Mouse (Mus musculus) embryonic facial prominence, embryonic 11.5 days (tissue): ENCODE results near the gene Dapk2. TPM values are rescaled to one million over a fixed set of nuclear protein-coding genes. Genes with fewer than 3 reads are reported as not detected.

Source experiments
- ATAC-seq: fragments of 200-750 bp; cut with Nextera tagmentation; replicated peaks from 2 replicates; pipeline ENCODE4 v1.8.0; 2017; ENCODE audit warnings: low read depth; ENCODE audit not compliant: insufficient number of reproducible peaks, low FRiP score, low TSS enrichment
- DNase-seq: peaks from one replicate; pipeline ENCODE4 v3.0.0-alpha.2; 2015; ENCODE audit warnings: low spot score
- H3K27ac ChIP-seq: fragments of 300-500 bp; sonication (generic); replicated peaks from 2 replicates; pipeline ENCODE4 v1.5.1; 2014; ENCODE audit warnings: mild to moderate bottlenecking, low read depth, low read length, control low read depth
- H3K27me3 ChIP-seq: fragments of 300-500 bp; sonication (generic); 2 replicates; pipeline ENCODE4 v1.6.1; 2014; ENCODE audit warnings: mild to moderate bottlenecking, low read length, moderate library complexity, mixed read lengths; ENCODE audit not compliant: control insufficient read depth, insufficient read depth
- H3K36me3 ChIP-seq: fragments of 300-500 bp; sonication (generic); replicated peaks from 2 replicates; pipeline ENCODE4 v1.6.1; 2014; ENCODE audit warnings: low read depth, mild to moderate bottlenecking, low read length, moderate library complexity, mixed read lengths; ENCODE audit not compliant: control insufficient read depth, insufficient read depth
- H3K4me1 ChIP-seq: fragments of 300-500 bp; sonication (generic); 2 replicates; pipeline ENCODE4 v1.6.1; 2014; ENCODE audit warnings: low read length, mixed read lengths; ENCODE audit not compliant: control insufficient read depth, insufficient read depth
- H3K4me2 ChIP-seq: fragments of 300-500 bp; sonication (generic); 2 replicates; pipeline ENCODE4 v1.6.1; 2014; ENCODE audit warnings: low read depth, mild to moderate bottlenecking, control low read depth, low read length, moderate library complexity
- H3K4me3 ChIP-seq: fragments of 300-500 bp; sonication (generic); 2 replicates; pipeline ENCODE4 v1.5.1; 2014; ENCODE audit warnings: low read depth, low read length, control low read depth
- H3K9ac ChIP-seq: fragments of 300-500 bp; sonication (generic); replicated peaks from 2 replicates; pipeline ENCODE4 v1.6.1; 2014; ENCODE audit warnings: mild to moderate bottlenecking, control low read depth, low read length
- H3K9me3 ChIP-seq: fragments of 300-500 bp; sonication (generic); replicated peaks from 2 replicates; pipeline ENCODE4 v1.6.1; 2016; ENCODE audit warnings: mild to moderate bottlenecking, low read length, inconsistent platforms, mixed read lengths; ENCODE audit not compliant: control insufficient read depth
- WGBS: fragments of 180-500 bp; shearing (Covaris S2); extraction: QIAGEN DNeasy Blood & Tissue Kit; methylation state at CpG from one replicate; pipeline ENCODE4 v1.1.7; 2014; 5-methylcytosine and 5-hydroxymethylcytosine counted together
- polyA plus RNA-seq: library from polyadenylated mRNA; unstranded; fragments of >200 nt; fragmentation: Nextera tagmentation; extraction: Ambion mirVana; gene quantifications from 2 replicates; pipeline ENCODE4 v1.2.1, GENCODE M21; 2014

Gene Dapk2
- polyA plus RNA-seq, 1 experiment from 2014 or later = 6.2 TPM

DNA sequence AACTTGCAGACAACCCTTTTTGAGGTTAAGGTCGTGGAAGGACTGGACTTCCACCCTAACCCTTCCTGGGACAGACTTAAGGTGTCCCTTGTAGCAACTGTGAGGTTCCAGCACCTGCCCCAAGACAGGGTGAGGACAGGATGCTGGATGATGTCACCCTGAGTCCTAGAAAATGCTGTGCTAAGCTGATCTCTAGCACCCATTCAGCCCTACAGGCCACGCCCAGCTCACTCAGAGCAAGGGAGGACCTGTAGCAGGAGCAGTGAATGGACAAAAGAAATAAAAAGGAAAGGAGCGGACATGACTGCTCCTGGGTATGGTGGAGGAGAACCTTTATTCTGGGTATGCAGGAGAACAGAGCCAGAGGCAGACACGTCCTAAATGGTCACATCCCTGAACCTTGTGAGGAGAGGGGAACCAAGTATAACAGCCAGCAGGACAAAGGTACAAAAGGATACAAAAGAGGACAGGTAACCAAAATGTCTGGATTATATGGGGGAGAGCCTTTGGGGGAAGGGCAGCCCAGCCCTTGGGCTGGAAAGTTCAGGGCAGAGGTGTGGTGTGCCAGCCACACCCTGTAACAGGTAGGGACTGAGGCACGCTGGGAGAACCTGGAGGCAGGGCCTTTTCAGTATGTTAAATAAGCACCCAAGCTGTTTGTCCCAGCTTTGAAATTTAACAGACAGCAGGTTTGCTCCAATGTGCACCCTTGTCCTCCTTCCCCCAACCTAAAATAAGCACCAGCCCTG is 67.9 kb downstream of the Dapk2 start:
- no peak overlapping the region for H3K4me3 ChIP-seq
- H3K27me3 ChIP-seq = no peaks in the 10 kb centered on the region
- H3K36me3 ChIP-seq = no peaks in the 10 kb centered on the region
- 70% methylated on average over 5 of the region's 5 CpGs for WGBS
- no peak overlapping the region for H3K4me2 ChIP-seq
- no peak overlapping the region for H3K27ac ChIP-seq
- no peaks in the 10 kb centered on the region for H3K9me3 ChIP-seq
- no peaks in the 10 kb centered on the region for H3K4me1 ChIP-seq
- ATAC-seq (no peak), DNase-seq (no peak)
- H3K9ac ChIP-seq = no peak overlapping the region

DNA sequence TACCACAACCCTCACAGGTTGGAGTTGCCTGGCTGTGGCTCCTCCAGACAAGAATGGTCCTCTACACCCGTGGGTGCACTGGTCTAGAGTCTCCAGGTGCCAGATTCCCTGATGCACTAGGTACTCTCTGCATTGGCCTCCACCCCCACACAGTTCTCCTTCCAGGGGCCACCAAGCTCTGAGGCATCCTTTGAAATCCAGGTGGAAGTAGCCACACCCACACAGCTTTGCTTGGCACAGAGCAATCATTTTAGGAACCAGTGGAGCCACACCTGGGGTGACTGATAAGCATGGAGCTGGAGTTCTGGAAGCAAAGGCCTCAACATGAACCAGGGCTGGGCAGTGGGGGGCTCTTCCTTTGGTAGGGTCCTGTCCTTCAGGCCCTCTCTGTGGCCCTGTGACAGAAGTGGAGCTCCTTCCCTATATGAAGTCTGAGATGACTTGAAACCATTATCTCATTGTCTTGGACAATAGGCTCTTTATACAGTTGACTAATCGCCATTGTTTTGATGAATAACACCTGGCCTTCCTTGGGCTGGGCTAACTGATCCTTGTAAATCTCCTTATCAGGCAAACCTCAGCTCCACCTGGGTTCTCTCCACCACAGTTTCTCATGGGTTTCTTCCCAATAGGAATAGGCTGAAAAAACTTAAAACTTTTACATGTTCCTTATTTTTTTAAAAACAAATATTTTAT is 70.6 kb downstream of the Dapk2 start:
- H3K36me3 ChIP-seq = no peaks in the 10 kb centered on the region
- DNase-seq = no peak
- no peak for ATAC-seq
- H3K4me1 ChIP-seq = no peaks in the 10 kb centered on the region
- WGBS = 55% methylated on average over 2 of the region's 2 CpGs
- no peaks in the 10 kb centered on the region for H3K27me3 ChIP-seq
- no peak overlapping the region for H3K27ac ChIP-seq
- H3K9me3 ChIP-seq = no peaks in the 10 kb centered on the region
- H3K4me3 ChIP-seq = no peak overlapping the region
- H3K9ac ChIP-seq = no peak overlapping the region
- no peak overlapping the region for H3K4me2 ChIP-seq

DNA sequence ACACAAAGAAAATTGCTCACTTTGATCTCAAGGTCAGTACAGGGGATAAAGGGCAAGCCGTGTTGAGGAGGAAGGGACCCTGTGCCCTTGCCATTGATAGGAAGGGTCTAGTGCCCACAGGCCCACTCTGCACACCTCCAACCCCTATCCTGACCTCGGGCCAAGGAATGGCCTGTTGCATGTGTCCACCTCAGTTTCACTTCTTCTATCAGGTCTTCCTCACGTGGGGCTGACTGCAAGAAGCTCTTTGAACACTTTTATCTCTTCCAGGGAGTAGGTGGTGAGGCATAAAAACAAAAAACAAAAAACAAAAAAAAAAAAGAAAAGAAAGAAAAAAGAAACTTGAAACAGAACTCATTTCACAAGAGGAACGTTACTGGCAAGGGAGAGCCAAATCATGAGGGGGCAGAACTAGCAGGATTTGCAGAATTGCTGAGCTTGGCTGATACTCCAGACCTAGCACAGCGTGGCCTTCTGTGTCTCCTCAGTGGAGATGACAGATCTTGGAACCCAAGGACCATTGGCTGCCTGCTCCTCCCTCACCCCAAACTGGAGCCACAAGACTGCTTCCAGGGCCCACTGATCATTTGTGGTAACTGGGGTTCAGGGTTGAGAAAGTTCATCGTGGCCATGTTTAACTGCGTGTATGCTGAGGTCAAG is 73.9 kb downstream of the Dapk2 start:
- 77% methylated on average over 7 of the region's 7 CpGs for WGBS

GRCm38 (mm10) chr9:66236615-66237014 is 78.6 kb downstream of the Dapk2 start:
- ATAC-seq (no peak), DNase-seq (peak; percentile 40)
- H3K9me3 ChIP-seq = no peaks in the 10 kb centered on the region
- H3K27ac ChIP-seq = no peak overlapping the region
- no peaks in the 10 kb centered on the region for H3K27me3 ChIP-seq
- H3K4me1 ChIP-seq = no peaks in the 10 kb centered on the region
- 59% methylated on average over 2 of the region's 2 CpGs for WGBS
- H3K4me3 ChIP-seq = no peak overlapping the region
- H3K4me2 ChIP-seq = no peak overlapping the region
- H3K36me3 ChIP-seq = no peaks in the 10 kb centered on the region
- no peak overlapping the region for H3K9ac ChIP-seq

More for the DNA sequence above, 73.9 kb downstream of the Dapk2 start:
- no peaks in the 10 kb centered on the region for H3K27me3 ChIP-seq
- DNase-seq (no peak), ATAC-seq (no peak)
- no peaks in the 10 kb centered on the region for H3K9me3 ChIP-seq
- H3K27ac ChIP-seq = no peak overlapping the region
- no peaks in the 10 kb centered on the region for H3K4me1 ChIP-seq
- no peak overlapping the region for H3K4me3 ChIP-seq
- H3K9ac ChIP-seq = no peak overlapping the region
- no peaks in the 10 kb centered on the region for H3K36me3 ChIP-seq
- H3K4me2 ChIP-seq = no peak overlapping the region

GRCm38 (mm10) chr9:66237742-66238141 is 79.7 kb downstream of the Dapk2 start:
- WGBS = 70% methylated on average over 1 of the region's 1 CpGs

GRCm38 (mm10) chr9:66239173-66239572 is 81.2 kb downstream of the Dapk2 start:
- Histone ChIP-seq H3K9ac (no peak overlapping the region), H3K4me3 (no peak overlapping the region), H3K36me3 (no peaks in the 10 kb centered on the region), H3K9me3 (no peaks in the 10 kb centered on the region), H3K27me3 (no peaks in the 10 kb centered on the region), H3K27ac (no peak overlapping the region), H3K4me2 (no peak overlapping the region), H3K4me1 (no peaks in the 10 kb centered on the region)
- DNase-seq (no peak), ATAC-seq (no peak)
- 59% methylated on average over 7 of the region's 7 CpGs for WGBS

More at GRCm38 (mm10) chr9:66237742-66238141, 79.7 kb downstream of the Dapk2 start:
- Histone ChIP-seq H3K4me1 (no peaks in the 10 kb centered on the region), H3K27ac (no peak overlapping the region), H3K9me3 (no peaks in the 10 kb centered on the region), H3K4me2 (no peak overlapping the region), H3K27me3 (no peaks in the 10 kb centered on the region), H3K9ac (no peak overlapping the region), H3K36me3 (no peaks in the 10 kb centered on the region), H3K4me3 (no peak overlapping the region)
- no peak for DNase-seq
- ATAC-seq = no peak

DNA sequence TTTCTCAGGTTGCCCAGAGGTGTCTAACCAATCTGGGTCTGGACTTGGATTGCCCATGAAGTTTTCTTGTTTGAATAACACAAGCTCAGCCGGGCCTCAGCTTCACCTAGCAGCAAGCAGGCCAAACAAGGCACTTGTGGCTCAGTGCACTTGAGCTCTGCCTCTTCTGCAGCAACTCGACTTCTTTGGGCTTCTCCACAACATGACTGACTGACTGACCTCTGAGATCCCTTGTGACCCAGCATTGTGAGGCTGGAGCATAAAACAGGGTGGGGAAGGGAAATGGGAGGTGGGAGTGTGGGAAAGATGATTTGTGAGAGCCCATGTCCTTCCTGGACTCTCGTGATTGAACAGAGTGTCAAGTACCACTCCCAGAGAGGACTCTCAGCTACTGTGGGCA is 81.7 kb downstream of the Dapk2 start:
- H3K4me1 ChIP-seq = no peaks in the 10 kb centered on the region
- H3K27ac ChIP-seq = no peak overlapping the region
- H3K9ac ChIP-seq = no peak overlapping the region
- no peak for ATAC-seq
- WGBS = 65% methylated on average over 3 of the region's 3 CpGs
- H3K4me2 ChIP-seq = no peak overlapping the region
- no peak overlapping the region for H3K4me3 ChIP-seq
- no peaks in the 10 kb centered on the region for H3K9me3 ChIP-seq
- H3K27me3 ChIP-seq = no peaks in the 10 kb centered on the region
- DNase-seq = no peak
- H3K36me3 ChIP-seq = no peaks in the 10 kb centered on the region

DNA sequence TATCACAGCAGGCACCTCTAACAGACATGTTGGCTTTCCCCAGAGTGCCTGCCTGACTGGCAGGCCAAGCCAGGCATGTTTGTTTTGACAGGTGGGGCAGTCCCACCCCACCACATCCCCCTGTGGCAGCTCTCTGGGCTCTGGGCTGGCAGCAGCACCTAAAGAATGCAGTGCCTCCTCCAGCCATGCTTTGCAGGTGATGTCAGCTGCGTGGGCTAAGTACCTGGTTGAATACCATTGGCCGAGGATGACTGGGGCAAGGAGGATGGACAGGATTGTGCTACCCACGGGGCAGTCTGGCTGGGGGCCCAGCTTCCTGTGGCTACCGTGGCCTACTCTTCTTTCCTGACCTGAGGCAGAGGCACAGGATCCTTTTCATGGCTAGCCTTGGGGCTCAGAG is 82.5 kb downstream of the Dapk2 start:
- no peak for ATAC-seq

More for the DNA sequence above, 82.5 kb downstream of the Dapk2 start:
- no peak overlapping the region for H3K27ac ChIP-seq
- H3K4me1 ChIP-seq = no peaks in the 10 kb centered on the region
- DNase-seq = no peak
- no peak overlapping the region for H3K4me3 ChIP-seq
- no peak overlapping the region for H3K9ac ChIP-seq
- no peak overlapping the region for H3K4me2 ChIP-seq
- H3K36me3 ChIP-seq = no peaks in the 10 kb centered on the region
- no peaks in the 10 kb centered on the region for H3K9me3 ChIP-seq
- no peaks in the 10 kb centered on the region for H3K27me3 ChIP-seq
- WGBS = 49% methylated on average over 4 of the region's 4 CpGs
